Mouse (Mus musculus) C2C12 (cell line): Measurements from ENCODE around the gene Hoxb3.

Experiments
- CEBPB ChIP-seq: IDR thresholded peaks from one replicate; pipeline ENCODE4 v1.6.1; 2011; ENCODE audit warnings: low read depth, mild to moderate bottlenecking, control low read depth, moderate library complexity
- CTCF ChIP-seq: IDR thresholded peaks from one replicate; pipeline ENCODE4 v1.5.1; 2011; ENCODE audit not compliant: control insufficient read depth, insufficient read depth, insufficient read length
- FOSL1 ChIP-seq: IDR thresholded peaks from one replicate; pipeline ENCODE4 v1.8.0; 2011; ENCODE audit warnings: mild to moderate bottlenecking, low read length; ENCODE audit not compliant: poor library complexity, insufficient read depth, severe bottlenecking
- MAX ChIP-seq: IDR thresholded peaks from one replicate; pipeline ENCODE4 v1.6.1; 2011; ENCODE audit warnings: mild to moderate bottlenecking, control low read depth
- MYOD1 ChIP-seq: IDR thresholded peaks from one replicate; pipeline ENCODE4 v1.6.1; 2011; ENCODE audit warnings: low read depth; ENCODE audit not compliant: control insufficient read depth, insufficient read length
- MYOG ChIP-seq: IDR thresholded peaks from one replicate; pipeline ENCODE4 v1.6.1; 2011; ENCODE audit not compliant: control insufficient read depth, insufficient read length; ENCODE audit errors: extremely low read depth
- USF1 ChIP-seq: IDR thresholded peaks from one replicate; pipeline ENCODE4 v1.6.1; 2011; ENCODE audit warnings: low read depth, mild to moderate bottlenecking, control low read depth, moderate library complexity

DNA sequence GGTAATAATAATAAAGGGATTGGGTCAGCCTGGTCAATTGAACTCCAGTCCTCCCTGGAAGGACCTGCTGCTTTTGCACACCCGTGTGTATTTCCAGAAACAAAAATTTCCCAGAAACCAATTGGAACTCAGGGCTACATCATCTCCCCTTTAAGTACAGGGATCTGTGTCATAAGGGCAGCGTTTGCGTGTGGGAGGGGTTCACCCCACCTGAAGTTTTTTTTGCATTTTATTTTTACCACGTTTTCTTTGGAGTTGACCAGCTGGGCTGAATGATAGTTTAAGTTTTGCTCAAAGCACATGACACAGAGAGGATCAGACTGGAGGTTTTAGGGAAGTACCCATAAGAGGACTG is 19.4 kb downstream of the Hoxb3 start:
- TF ChIP-seq CTCF, result no peak
- TF ChIP-seq MAX, result no peak
- no peak for TF ChIP-seq MYOD1
- no peak for TF ChIP-seq FOSL1
- TF ChIP-seq CEBPB, result no peak
- TF ChIP-seq USF1, result no peak
- no peak for TF ChIP-seq MYOG
